Mouse (Mus musculus): ENCODE results near the gene Vav1.

Vav1 gene

DNA sequence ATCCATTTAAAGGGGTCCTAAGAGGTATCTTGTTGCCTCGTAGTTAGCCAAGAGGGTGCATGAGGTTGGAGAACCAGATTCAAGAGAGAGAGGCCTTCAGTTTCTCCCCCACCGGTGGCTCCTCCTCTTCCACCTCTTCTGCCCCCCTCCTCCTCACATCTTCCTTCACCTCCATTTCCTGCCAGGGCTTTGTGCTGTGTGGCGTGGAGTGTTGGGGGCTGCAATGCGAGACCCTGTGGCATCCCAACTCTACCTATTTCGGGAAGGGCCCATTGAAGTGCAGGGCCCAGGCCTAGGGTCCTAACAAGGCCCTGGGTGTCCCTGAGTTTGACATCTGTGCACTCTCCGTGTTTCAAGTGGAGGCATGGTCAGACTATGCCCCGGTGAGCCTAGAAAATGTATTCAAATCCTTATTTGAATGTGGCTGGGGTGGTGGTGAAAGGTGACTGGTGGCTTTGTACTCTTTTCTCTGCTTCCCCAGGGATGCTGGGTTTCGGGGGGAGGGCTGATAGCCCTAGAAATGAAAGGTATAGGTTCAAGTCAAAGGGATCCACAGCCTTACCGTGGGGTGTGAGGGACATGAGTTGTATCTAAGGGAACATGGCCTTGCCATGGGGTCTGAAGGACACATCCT lies 808 bp downstream of the Vav1 start:
- 74% methylated on average over 9 of the region's 9 CpGs for WGBS

GRCm38 (mm10) chr17:57280411-57280810 lies 1.5 kb downstream of the Vav1 start:
- WGBS = 77% methylated on average over 3 of the region's 3 CpGs

GRCm38 (mm10) chr17:57283906-57284305 lies 5.0 kb downstream of the Vav1 start:
- 75% methylated on average over 5 of the region's 5 CpGs for WGBS

DNA sequence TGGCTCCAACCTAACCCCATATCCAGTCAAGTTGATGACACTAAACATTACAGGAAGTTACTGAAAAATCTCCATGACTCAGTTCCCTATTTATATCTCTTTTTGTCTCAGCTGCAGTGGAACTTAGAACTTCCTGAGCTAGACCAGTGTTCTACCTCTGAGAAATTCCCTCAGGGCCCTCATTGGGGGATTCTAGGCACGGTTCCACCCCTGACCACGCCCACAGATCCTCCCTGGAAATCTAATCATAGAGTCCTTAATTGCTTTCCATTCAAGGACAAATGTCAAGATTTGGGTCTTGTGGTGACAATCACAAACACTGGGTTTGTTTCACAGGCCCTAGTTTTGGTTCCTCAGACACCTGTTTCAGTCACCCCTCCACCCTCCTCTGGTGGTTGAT lies 6.2 kb downstream of the Vav1 start:
- 61% methylated on average over 2 of the region's 2 CpGs for WGBS

GRCm38 (mm10) chr17:57286718-57287355 lies 7.9 kb downstream of the Vav1 start:
- 57% methylated on average over 8 of the region's 8 CpGs for WGBS

DNA sequence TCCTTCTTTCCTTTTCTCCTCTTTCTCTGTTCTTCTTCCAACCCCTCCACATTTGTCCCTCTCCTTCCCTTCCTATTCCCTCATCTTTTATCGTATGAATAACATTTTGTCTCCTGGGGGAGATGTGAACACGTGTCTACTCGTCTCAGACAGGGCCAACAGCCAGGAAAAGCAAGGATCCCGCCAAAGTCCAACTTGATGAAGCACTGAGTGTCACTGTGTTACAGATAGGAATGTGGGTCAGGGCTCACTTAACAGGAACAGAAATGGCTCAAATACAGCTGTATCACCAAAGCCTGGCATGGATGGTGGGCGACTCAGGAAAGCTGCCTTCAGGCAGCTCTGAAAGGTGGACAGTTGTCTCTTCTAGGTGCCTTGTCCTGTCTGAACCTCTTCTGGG lies 10.4 kb downstream of the Vav1 start:
- 81% methylated on average over 5 of the region's 5 CpGs for WGBS

- WGBS = 85% methylated on average over 9 of the region's 9 CpGs
Observed at GRCm38 (mm10) chr17:57290001-57290670, 11.2 kb downstream of the Vav1 start.

- 77% methylated on average over 7 of the region's 7 CpGs for WGBS
Observed at GRCm38 (mm10) chr17:57290671-57291055, 11.8 kb downstream of the Vav1 start.

- 88% methylated on average over 2 of the region's 2 CpGs for WGBS
Observed at GRCm38 (mm10) chr17:57292302-57292701, 13.4 kb downstream of the Vav1 start.

DNA sequence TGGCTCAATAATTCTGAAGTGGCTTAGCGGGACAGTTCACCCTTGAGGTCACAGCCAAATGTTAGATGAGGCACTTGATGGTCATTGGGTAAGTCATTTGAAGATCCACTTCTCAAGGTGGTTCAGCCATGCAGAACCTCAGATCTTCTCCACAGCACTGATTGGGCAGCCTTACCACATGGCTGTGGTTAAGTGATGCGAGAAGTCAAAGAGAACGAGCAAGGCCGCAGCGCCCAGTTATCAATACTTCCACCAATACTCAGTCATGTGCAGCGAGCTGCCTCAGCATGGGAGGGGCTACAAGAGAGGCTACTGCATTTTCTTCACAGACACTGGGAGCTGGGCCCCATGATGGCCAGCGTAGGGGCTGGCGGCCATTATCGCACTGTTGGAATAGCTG lies 14.1 kb downstream of the Vav1 start:
- 96% methylated on average over 9 of the region's 9 CpGs for WGBS

- WGBS = 95% methylated on average over 9 of the region's 9 CpGs
Observed at GRCm38 (mm10) chr17:57295935-57296334, 17.0 kb downstream of the Vav1 start.

DNA sequence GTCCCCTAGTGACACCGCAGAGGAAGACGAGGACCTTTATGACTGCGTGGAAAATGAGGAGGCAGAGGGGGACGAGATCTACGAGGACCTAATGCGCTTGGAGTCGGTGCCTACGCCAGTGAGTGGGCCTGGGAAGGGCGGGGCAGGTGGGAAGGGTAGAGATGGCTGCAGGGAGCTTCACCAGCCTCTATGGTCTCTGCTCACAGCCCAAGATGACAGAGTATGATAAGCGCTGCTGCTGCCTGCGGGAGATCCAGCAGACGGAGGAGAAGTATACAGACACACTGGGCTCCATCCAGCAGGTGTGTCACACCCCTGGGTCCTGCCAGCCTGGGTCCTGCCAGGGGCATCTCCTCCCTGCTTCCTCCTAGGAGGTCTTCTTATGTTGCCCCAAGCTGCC lies 18.1 kb downstream of the Vav1 start:
- 92% methylated on average over 12 of the region's 12 CpGs for WGBS

GRCm38 (mm10) chr17:57305593-57305992 lies 26.7 kb downstream of the Vav1 start:
- 67% methylated on average over 4 of the region's 4 CpGs for WGBS

DNA sequence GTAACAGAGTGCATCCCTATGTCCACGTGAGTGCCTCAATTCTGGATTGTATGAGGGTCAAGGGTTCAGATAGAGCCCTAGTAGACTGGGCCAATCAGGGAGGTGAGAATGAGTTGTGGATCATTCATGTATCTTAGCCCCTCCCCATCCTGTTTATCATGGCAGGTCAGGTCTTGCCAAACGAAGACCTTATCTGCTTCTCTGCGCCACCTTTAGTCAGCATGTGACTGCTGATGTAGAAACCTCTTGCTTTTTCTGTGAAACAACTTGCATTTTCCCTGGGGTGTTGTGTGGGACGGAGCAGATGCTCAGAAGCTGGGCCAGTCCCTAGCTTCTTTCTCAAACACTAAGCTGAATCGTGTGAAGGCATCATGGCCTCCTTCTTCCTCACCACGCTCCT lies 28.2 kb downstream of the Vav1 start:
- WGBS = 67% methylated on average over 6 of the region's 6 CpGs

GRCm38 (mm10) chr17:57311801-57312200 lies 32.9 kb downstream of the Vav1 start:
- 50% methylated on average over 13 of the region's 13 CpGs for WGBS

GRCm38 (mm10) chr17:57327615-57328014 lies 48.7 kb downstream of the Vav1 start:
- 51% methylated on average over 8 of the region's 8 CpGs for WGBS

GRCm38 (mm10) chr17:57328944-57329343 lies 50.0 kb downstream of the Vav1 start:
- 32% methylated on average over 6 of the region's 6 CpGs for WGBS

GRCm38 (mm10) chr17:57330993-57331392 lies 52.1 kb downstream of the Vav1 start:
- 91% methylated on average over 8 of the region's 8 CpGs for WGBS

DNA sequence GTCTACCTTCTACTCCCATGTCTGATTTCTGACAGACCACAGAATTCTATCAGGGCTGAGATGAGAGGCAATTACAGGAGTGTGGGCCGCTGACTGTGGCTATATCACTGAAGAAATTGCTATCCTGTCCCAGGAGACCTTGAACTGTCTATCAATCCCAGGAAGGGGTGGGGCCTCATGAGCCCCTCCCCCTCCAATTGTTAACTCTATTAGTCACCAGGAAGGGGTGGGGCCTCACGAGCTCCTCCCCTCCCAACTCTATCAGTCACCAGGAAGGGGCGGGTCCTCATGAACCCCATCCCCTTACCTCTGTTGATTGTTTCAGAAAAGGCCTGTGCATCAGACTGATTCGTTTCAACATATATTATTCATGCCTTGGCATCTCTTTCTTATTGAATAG lies 53.3 kb downstream of the Vav1 start:
- WGBS = 79% methylated on average over 4 of the region's 4 CpGs

GRCm38 (mm10) chr17:57334001-57334760 lies 55.3 kb downstream of the Vav1 start:
- WGBS = 72% methylated on average over 9 of the region's 9 CpGs

GRCm38 (mm10) chr17:57334761-57335150 lies 55.9 kb downstream of the Vav1 start:
- WGBS = 6% methylated on average over 16 of the region's 16 CpGs

DNA sequence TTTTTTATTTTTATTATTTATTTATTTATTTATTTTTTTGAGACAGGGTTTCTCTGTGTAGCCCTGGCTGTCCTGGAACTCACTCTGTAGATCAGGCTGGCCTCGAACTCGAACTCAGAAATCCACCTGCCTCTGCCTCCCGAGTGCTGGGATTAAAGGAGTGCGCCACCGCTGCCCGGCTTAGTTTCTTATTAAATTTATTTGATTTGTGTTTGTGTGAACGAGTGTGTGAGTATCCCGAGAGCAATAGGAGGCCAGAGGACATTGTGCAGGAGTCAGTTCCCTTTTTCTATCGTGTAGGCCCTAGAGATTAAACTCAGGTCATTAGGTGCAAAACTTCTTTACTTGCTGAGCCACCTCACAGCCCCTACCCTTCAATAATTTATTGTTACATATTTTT lies 56.3 kb downstream of the Vav1 start:
- 72% methylated on average over 9 of the region's 9 CpGs for WGBS

Data from cerebral cortex, adult 2 months (tissue).